Mouse (Mus musculus): Measurements from ENCODE around the gene Mknk1.

The Mknk1 gene

DNA sequence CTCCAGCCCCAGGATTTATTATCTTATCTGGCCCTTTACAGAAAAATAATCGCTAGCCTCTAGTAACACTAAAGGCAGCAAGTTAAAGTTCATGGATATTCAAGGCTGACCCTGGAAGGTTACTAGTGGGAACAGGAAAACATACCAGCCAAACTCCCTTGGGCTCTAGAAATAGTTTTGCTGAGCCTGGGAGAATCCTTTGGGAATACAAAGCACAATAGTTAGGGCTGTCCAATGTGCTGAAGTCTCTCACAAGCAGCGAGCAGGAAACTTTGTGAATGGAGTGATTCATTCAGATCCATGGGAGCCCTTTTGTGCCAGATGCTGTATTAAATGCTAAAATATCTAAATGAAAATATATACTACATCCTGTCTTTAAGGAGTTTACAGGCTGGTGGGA, 7.7 kb downstream of the Mknk1 start:
- DNase-seq (ENCODE audit: low spot score): no peak

DNA sequence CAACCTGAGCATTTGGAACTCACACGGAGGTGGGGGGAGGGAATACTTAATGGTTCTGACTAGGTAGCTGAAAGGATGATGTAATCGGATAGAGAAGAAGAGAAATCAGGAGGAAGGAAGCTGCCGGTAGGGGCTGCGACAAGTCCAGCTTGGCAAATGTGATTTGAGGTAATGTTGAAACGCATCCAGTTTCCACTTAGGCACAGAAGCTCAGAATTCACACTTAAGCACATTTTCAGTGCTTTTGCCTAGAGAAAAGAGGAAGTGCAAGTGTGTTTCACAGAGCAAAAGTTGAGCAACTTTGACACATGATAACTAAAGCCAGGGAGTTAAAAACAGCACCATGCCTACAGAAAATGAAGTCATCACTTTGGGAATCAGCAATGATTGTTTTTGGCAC, 8.4 kb downstream of the Mknk1 start:
- no peak for DNase-seq (ENCODE audit: low spot score)

DNA sequence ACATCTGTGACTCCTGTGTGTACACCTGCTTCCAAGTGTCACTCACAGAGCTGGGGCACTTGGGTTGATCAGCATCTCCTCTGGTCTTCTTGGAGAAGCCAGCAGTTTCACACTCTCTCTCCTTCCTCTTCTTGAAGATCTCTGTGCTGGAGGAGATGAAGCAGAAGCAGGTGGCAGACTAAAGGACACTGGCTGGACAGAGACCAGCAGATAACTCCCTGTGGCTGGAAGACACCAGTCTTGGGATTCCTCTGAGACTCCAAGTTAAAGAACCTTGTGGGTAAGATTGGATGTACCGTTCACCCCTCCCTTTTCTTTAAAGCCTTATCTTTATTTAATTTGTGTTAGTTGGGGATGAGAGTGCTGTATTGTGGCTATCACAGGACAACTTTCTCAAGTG, 9.1 kb downstream of the Mknk1 start:
- DNase-seq (ENCODE audit: low spot score): no peak

DNA sequence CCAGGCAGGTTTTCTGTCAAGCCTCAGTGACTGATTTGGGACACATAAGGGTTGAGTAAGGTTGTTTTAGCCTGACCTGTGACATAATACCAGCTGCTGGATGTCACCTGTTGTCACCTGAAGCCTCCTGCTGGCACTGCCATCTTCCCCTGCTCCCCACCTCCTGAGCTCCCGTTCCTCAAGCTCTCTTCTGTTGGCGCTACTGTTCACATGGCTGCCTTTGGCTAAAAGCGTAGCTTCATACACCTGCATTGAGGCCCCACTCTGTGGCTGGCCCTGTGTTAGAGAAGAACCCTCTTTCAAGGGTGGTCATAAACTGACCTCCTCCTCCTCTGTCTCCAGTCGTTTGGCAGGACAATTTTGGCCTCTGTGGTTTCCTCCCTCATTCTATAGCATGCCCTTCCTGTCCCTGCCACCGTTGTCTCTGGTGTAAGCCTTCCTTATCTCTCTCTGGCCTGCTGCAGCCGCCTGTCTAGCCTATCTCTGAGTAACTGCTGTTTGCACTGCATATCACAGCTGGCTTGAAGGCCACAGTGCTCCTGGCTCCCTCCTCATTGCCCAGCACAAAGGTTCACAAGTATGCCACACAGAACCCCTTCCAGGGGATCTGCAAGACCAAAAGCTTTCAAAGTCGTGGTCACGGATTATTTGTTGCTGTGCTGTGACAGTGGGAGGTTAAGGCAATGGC, 10.1 kb downstream of the Mknk1 start:
- no peak for DNase-seq (ENCODE audit: low spot score)

DNA sequence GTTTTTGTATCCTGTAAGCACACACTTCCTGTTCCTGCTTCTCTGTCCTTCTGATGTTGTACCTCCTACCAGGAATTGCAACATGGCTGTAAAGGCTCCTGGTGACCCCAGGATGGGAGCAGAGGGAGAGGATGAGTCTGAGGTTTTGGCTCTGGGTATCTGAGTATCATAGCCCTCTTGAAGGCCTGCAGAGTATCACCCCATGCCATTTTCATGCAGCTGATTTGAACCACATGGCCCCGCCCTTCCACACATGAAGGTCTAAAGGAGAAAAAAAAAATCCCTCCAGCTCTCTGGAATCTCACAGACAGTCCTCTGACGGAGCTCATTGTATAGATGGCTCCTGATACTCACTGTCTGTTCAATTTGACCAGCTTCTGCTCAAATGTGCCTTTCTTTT, 11.1 kb downstream of the Mknk1 start:
- DNase-seq (ENCODE audit: low spot score): no peak

DNA sequence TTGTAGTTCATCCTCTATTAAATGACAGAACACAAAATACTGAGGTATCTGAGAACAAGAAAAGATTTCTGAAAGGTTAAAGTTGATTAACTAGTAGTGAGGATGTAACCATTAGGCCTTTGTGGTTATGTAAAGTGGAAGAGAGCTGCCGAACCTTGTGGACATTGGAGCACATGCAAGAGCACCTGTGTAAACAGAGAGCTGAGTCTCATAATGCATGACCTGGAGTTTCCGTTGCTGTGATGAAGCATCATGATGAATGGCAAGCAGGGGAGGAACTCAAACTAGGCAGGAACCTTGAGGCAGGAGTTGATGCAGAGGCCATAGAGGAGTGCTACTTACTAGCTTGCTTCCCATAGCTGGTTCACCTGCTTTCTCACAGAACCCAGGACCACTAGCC, 11.6 kb downstream of the Mknk1 start:
- DNase-seq (ENCODE audit: low spot score): no peak

DNA sequence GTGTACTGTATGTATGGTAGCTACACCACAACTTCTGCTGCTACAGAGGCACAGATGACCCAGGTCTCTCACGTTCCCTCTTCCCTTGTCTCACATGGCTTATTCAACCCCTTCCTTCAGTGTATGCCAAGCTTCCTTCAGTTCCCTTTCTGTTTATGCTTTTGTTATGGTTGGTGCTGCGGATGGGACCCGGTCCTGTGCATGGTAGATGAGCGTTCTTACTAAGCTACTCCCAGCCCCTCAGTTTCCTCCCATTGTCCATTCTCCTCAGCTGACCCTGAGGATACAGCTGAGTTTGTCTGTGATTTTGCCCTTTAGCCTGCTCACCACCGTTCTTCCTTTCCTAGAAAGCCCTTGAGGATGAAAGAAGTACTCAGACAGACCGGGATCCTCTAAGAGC, 12.6 kb downstream of the Mknk1 start:
- no peak for DNase-seq (ENCODE audit: low spot score)

DNA sequence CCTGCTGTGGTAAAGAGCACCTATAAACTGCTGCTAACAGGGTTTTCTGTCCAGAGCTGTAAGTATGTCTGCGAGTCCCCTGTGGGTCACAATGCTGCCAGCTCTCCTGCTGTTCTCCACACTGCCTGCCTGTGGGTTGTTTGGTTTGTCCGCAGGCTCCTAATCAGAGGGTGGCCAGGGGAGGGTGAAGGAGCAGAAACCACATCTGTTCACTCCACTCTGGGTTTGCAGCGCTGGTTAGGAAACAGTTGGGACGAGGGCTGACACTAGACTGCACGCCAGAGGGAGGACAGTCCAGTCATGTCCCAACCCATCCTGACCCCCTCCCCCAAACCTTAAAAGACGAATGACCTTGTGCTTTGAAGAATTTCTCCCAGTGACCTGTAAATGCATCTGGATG, 16.1 kb downstream of the Mknk1 start:
- DNase-seq (ENCODE audit: low spot score): no peak

DNA sequence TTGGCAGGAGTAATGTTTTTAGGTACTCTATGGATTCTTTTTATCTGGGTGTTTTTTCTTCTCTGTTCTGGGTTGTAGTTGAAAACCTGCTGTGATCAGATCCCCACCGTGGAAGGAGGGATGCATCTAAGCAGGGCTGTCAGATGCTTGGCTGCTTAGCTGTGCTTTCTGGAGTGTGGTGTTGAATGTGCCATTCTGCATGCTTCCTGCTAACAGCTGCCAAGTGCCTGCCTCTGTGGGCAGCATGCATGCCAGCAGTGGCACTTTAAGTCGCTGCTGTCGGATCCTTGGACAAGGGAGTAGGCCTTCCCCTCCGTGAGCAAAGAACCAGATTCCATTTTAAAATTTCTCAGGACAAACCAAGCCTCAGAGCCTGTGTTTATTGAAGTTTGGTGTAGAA, 16.6 kb downstream of the Mknk1 start:
- no peak for DNase-seq (ENCODE audit: low spot score)

DNA sequence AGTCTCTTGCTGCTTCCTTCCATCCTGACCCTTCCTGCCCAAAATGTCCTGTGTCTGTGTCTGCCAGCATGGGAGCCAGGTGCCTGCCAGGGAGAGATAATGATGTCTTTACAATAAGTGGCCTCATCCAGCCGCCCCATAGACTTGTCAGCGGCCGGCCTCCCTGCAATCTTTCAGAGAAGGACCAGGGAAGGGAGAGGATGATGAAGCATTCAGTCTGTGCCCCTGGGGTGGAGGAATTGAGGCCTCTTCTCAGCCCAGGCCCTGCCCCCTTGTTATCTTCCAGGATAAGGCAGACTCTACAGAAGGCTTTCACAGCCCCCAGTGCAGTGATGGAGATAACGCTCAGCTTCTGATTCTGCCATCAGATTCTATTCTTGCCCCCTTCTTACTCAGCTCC, 17.3 kb downstream of the Mknk1 start:
- no peak for DNase-seq (ENCODE audit: low spot score)

DNA sequence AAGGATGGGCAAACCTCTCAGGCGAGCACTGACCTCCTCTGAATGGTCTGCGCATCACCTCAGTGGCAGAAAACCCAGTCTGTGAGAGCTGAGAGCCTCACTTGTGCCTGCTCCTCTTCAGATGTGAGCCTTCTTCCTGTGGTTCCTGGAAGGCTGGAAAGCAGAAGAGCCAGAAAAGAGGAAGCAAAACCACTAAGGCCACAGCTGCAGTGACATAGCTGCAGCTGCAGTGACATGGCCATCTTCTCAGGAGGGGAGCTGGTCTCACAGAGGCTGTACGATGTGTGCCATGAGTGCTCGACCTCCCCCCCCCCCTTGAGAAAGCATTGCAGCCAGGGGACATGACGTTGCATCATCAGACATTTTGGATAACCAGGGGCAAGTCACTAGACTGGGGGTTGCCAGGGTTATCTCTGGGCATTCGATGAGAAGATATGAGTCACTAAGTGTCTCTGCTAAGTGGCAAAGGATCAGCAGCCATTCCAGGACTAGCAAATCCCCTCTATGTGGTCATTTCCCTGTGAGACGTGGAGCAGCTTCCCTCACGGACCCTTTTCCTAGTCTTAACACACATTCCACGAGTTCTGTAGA, 18.4 kb downstream of the Mknk1 start:
- DNase-seq (ENCODE audit: low spot score): no peak

DNA sequence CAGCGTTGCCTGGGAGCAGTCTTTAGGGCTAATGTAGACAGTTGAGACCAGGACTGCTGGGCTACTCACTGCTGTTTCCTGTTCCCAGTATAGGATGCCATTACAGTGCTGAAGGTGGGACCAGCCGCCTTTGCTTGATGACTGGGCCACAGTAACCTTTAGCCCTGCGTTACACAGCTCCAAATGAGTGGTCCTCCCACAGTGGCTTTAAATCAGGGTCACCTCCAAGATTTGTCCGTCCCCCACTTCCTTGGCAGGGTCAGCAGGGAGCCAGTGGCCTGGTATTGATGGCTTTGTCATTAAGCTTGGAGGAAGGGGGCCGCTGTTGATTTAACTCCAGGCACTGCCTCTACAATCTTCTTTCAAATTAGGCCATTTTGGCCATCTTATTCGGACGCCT, 24.4 kb downstream of the Mknk1 start:
- DNase-seq (ENCODE audit: low spot score): no peak

DNA sequence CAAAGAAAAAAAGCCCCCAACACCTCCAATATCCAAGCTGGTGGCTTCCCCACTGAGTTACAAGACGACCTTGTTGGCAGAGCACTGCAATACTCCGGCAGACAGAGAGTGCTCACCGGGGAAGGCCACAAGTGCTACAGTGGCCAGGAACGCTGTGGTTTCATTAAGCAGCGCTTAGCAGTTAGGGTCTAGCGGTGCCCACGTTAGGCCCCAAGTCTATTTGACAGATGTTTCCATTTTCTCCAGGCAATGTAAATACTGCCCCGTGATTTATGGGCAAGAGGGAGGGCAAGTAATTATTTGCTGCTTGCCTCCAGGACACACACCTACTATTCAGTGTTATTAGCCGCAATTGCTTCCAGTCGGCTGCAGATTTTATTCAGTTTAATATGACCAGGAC, 24.9 kb downstream of the Mknk1 start:
- DNase-seq (ENCODE audit: low spot score): no peak

DNA sequence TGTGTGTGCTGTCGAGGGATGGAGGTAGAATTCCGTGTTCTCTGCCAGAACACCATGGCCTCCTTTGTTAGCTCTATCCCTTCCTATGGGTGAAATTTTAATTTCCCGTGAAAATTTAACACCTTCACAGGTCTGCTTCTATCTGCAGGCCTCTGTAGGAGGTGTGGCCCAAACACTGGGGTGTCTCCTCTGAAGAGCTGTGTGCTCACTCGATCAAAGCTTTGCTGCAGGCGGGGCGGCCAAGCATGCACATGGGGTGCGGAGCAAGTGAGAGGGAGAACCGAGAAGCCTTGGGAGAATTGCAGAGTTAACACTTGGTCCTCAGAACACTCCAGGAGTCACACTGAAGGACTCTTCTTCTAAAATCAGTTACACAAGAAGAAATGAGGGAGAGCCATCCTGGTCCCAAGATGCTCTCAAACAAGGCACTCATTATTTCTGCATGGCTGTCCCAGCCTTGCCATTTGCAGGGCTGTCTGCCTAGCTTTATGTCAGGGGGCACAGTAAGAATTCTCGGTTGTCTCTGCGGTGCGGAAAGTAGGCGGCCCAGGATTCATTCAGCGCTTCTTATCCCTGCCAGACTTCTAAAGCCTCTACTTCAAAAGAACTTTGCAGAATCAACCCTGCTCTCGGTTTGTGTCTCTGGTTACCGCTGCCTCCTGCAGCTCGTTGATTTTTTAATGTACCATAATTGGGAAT, 30.7 kb downstream of the Mknk1 start:
- DNase-seq (ENCODE audit: low spot score): peak; percentile 67

DNA sequence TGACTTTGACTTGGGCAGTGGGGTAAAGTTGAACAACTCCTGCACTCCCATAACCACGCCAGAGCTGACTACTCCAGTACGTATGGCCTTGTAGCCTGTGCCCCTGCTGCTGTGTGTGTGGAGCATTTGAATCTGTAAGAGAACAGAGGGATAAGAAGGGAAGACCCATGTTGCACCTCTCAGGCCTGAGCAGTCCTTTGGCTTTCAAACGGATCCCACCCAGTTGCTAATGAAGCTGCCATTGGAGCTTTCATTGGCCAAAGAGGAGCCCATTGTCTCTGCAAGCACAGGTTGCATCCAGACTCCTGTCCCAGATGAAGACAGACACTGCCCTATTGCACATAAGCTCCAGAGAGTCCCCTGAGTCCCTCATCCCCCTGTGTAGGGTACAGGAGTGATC, 34.2 kb downstream of the Mknk1 start:
- DNase-seq (ENCODE audit: low spot score): no peak

DNA sequence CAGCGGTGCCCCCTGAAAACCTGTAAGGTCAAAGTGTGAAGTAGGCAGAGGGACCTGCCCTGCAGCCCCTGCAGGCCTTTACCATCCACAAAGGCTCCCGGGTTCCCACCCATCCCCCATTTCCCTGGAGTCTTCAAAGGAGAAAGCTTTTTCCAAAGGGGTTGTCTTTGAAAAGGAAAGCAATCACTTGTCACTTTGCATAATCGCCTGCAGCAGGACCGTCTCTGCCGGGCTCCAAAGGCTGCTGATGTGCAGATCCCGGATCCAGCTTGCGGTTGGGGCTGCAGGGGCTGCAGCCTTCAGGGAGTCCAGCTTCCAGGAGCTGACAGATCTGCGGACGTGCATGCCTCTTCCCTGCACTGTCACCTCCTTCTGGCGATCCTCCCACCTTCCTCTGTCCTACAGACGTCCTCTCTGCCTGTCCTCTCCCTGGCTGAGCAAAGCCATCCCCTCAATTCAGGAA, 39.2 kb downstream of the Mknk1 start:
- DNase-seq (ENCODE audit: low spot score): peak; percentile 69

DNA sequence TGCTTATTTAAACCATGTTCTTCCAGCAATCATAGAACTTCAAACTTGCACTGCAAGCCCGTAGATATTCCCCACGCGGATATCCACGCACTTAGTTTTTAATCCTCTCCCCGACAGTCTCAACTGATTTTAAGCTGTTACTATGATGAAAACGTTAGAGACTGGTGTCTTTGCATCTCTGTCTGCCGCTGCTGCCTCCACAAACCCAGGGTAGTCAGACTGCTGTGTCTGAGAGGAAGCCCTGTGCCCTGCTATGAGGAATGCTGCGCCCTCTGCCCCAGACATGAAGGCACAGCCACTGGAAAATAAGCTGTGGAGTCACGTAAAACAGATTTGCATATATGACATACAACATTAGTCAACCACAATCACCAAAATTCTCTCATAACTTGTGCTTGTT, 39.8 kb downstream of the Mknk1 start:
- DNase-seq (ENCODE audit: low spot score): no peak

DNA sequence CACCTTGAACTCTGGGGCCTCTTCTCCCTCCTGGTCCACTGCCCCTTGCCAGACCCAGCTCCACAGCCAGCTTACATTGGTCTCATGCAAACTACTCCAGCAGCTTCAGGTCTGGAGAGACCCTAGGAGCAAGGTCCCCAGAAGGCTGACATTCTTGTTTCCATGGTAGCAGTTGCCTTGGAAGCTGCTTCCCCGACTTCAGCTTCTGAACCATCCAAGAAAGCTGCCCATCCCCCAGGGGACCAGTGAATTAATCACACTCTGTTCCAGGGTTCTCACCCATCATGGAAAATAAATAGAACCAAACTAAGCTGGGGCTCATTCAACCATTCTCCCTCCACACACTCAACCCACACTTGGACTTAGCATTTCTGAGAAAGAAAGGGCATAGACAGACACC, 42.2 kb downstream of the Mknk1 start:
- peak; percentile 71 for DNase-seq (ENCODE audit: low spot score)

DNA sequence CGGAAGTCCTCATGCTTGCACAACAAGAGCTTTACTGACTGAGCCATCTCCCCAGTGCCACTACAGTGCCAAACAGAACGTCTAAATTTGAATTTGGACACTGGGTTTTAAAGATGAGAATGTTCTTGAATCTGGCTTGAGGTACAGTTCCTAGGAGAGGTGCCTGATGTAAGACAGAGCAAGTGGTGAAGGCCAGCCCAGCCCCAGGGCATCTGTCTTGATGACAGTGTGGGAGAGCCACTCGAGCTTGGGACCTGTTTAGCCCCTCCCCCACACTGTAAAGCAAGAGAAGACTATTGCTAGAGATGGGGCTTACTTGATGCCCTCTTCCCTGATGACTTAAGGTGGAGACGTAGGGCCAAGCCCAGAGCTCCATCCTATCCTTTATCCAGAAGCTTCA, 43.2 kb downstream of the Mknk1 start:
- DNase-seq (ENCODE audit: low spot score): no peak

DNA sequence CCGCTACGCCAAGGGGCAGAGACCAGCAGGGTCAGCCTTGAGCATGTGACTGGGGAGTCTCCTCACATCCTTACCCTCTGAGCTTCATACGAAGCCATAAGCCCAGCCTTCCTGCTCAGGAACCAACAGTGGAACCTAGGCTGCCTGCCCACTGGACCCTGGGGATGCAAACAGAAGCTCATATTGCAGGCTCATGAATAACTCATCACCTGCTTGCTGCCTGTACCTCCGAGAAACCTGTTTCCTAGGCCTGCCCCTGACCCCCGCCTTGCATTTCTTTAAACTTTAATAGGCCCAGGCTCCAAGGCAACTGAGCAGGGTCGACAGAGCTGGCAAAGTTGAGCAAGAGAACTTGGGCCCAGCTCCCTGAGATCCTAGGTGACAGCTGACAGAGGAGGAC, 45.0 kb downstream of the Mknk1 start, which contains the start of gene Kncn:
TSS of gene Kncn (plus strand) at position 379 of the 400 bp plus-strand sequence.
- no peak for DNase-seq (ENCODE audit: low spot score)

DNA sequence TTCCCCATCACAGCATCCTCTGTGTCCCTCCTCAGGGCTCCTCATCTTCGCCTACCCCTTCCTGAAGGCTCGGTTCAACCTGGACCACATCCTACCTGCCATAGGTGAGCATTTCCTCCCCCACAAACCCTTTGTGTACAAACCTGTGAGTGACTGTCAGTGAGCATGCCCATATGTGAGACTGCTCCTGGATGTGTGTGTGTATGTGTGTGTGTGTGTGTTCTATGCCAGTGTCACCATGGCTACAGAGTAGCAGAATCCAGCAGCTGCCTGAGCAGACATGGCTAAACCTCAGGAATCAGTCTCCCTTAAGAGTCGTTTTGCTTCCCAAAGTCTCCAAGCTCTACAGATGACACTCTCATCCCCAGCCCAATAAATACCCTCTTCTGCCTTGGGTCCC, 46.8 kb downstream of the Mknk1 start:
- DNase-seq (ENCODE audit: low spot score): no peak

DNA sequence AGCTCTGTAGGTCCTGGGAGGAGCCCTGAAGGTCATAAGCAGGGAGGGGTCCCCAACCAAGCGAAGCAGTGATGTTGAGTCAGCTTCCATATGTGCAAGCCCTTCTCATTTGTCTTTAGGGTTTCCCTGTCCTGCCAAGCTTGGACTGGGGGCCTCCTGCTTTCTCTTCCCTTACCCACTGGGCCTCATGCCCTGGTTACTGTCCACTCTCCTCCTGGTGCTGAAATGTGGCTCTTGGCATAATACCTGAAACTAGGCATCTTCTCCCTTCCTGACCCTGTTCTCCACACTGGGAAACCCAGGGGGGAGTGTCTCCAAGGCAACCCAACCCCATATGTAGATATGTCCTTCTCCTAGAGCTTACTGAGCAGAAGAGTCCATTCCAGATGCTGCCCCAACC, 47.9 kb downstream of the Mknk1 start:
- DNase-seq (ENCODE audit: low spot score): no peak

DNA sequence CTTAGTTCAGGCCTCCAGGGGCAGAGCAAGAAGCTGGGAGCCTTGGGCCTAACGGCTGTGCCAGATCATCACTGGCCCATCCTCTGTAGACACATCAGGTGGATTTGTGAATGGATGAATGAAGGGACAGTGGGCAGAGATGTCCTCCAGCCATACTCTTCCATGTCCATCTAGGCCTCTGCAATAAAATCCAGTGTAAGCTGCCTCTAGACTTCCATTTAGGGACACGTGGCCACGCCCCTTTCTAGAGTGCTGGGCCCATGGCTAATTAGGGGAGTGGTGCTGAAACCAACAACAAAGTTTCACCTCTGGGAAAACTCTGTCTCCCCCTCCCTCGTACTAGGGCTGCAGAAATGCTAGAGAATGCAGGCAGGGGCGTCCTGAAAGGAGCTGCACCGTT, 51.1 kb downstream of the Mknk1 start:
- no peak for DNase-seq (ENCODE audit: low spot score)

DNA sequence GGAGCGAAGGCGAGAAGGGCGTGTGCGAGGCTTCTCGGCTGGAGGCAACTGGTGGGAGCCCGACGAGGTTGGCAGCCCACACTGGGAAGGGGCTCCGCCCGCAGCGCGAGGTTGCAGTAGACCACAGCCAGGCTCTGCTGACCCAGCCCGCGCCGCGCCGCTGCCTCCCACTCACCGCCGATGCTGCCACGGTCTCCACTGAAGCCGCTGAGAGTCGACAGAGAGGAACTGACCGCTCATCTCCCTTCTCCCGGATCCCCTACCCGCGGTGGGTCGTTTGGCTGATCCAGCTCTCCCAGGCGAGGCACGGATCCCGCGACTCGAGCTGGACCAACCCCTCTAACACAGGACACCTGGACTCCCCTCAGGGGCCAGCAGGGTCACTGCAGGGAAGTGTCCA, 51.6 kb downstream of the Mknk1 start, which contains the start of gene 6430628N08Rik:
TSS of gene 6430628N08Rik (plus strand) at position 113 of the 400 bp plus-strand sequence.
- no peak for DNase-seq (ENCODE audit: low spot score)
